Mouse (Mus musculus) embryonic fibroblast, embryonic 13.5 days (primary cell): ENCODE results near the gene Abtb1.

ENCODE experiments used
- CTCF ChIP-seq: IDR thresholded peaks from 2 replicates; pipeline ENCODE4 v1.5.1; 2011; ENCODE audit warnings: mild to moderate bottlenecking, control low read depth, low read length, moderate library complexity, borderline replicate concordance; ENCODE audit not compliant: insufficient read depth
- POLR2A ChIP-seq: IDR thresholded peaks from 2 replicates; pipeline ENCODE4 v1.6.1; 2011; ENCODE audit warnings: low read depth, mild to moderate bottlenecking, control low read depth, low read length, moderate library complexity

GRCm38 (mm10) chr6:88830112-88830702 is 11.6 kb downstream of the Abtb1 start:
- no peak for TF ChIP-seq POLR2A
- TF ChIP-seq CTCF = no peak
